Mouse (Mus musculus) midbrain, embryonic 15.5 days (tissue): ENCODE measurements at regions not wholly inside any gene's neighbourhood (a gene's known extent, or its start where the extent isn't known, plus 50 kb on each side); places are given as distances from the start of the nearest gene placed in this dataset.
A peak's percentile ranks its signal among the peaks of the same experiment; 100 is the strongest.
"Not testable (repeated sequence)": the region's sequence is repeated elsewhere in the genome, so short reads cannot be mapped to it uniquely, and the experiment has no call there.

Source experiments
- ATAC-seq: fragments of 200-750 bp; cut with Nextera tagmentation; replicated peaks from 2 replicates; pipeline ENCODE4 v1.8.0; 2017; ENCODE audit warnings: moderate TSS enrichment
- H3K27ac ChIP-seq: fragments of 300-500 bp; sonication (generic); 2 replicates; pipeline ENCODE4 v1.5.1; 2015; ENCODE audit warnings: mild to moderate bottlenecking, inconsistent platforms
- H3K27me3 ChIP-seq: fragments of 300-500 bp; sonication (generic); replicated peaks from 2 replicates; pipeline ENCODE4 v1.6.1; 2015; ENCODE audit warnings: inconsistent platforms
- H3K36me3 ChIP-seq: fragments of 300-500 bp; sonication (generic); replicated peaks from 2 replicates; pipeline ENCODE4 v1.6.1; 2015; ENCODE audit warnings: inconsistent platforms
- H3K4me1 ChIP-seq: fragments of 300-500 bp; sonication (generic); 2 replicates; pipeline ENCODE4 v1.6.1; 2015; ENCODE audit warnings: inconsistent platforms
- H3K4me2 ChIP-seq: fragments of 300-500 bp; sonication (generic); 2 replicates; pipeline ENCODE4 v1.6.1; 2015; ENCODE audit warnings: inconsistent platforms, mild to moderate bottlenecking, moderate library complexity
- H3K4me3 ChIP-seq: fragments of 300-500 bp; sonication (generic); 2 replicates; pipeline ENCODE4 v1.5.1; 2015; ENCODE audit warnings: mild to moderate bottlenecking, inconsistent platforms
- H3K9ac ChIP-seq: fragments of 300-500 bp; sonication (generic); 2 replicates; pipeline ENCODE4 v1.6.1; 2015; ENCODE audit warnings: mild to moderate bottlenecking, inconsistent platforms
- H3K9me3 ChIP-seq: fragments of 300-500 bp; sonication (generic); 2 replicates; pipeline ENCODE4 v1.6.1; 2016; ENCODE audit warnings: inconsistent platforms
- whole genome bisulfite sequencing: fragments of 180-500 bp; shearing (Covaris S2); methylation state at CpG from one replicate; pipeline ENCODE4 v1.1.7; 2015; ENCODE audit warnings: mixed read lengths; 5-methylcytosine and 5-hydroxymethylcytosine counted together

DNA sequence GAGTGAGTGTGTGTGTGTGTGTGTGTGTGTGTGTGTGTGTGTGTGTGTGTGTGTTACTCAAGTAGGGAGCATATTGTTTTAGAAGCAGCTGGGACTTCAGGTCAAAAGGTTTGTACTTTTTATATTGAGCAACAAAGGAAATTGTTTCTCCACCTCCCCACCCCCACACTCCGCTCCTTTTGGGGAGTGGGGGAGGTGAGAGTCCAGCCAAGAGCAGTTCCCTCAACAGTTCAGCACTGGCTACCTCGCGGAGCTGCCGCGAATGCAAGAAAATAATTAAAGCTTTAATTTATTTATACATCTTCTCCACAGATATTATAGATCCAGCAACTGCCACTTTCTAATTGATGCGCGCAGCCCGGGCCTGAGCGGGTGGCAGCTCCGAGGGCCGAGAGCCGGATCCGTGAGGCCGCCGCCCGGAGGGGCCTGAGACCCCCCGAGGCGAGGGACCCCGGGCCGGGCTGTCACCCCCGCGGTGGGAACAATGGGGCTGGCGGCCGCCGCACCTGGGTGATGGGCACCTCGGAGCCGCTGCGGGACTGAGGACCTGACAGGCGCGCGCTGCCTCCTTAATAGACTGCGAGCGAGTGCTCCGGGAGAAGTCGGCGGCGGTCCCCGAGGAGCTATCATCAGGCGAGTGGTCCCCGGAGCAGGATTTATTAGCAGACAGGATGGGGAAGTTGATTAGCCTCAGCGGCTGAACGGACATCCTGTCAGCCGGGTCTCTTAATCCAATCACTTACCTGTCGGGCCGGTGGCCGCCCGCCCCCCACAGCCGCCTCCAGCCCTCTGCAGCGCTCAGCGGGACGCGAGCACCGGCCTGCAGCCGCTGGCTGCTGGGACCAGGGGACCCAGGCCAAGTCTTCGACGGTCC lies 124.4 kb downstream of the Melk start:
- peak overlapping the region; percentile 64 for H3K4me3 ChIP-seq
- no peaks in the 10 kb centered on the region for H3K9me3 ChIP-seq
- no peaks in the 10 kb centered on the region for H3K36me3 ChIP-seq
- ATAC-seq, result peak; percentile 62; the same call in 1 of the 2 replicates
- H3K4me1 ChIP-seq, result peaks cover 13% of the 10 kb centered on the region
- H3K27me3 ChIP-seq, result peaks cover 12% of the 10 kb centered on the region
- under 1% methylated on average over 56 of the region's 56 CpGs for WGBS
- H3K9ac ChIP-seq, result peak overlapping the region; percentile 58
- H3K4me2 ChIP-seq, result peak overlapping the region; percentile 99
- peak overlapping the region; percentile 34; the same call in 1 of the 2 replicates for H3K27ac ChIP-seq

DNA sequence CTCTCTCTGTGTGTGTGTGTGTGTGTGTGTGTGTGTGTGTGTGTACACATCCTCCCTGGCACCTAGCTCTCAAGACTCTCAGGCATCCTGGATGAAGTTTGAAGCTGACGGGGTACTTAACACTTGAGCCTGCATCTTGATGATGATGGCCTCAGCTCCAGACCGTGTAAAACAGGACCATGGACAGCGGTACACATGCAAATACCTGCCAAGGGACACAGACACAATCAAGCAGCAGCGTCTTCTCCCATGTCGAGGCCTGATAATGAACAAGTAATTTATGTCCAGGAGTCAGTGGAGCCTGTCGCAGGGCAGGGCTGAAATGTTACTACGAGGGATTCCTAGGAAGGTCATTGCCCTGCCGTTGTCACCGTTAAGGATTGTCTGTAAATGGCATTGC lies 133.9 kb downstream of the Melk start:
- H3K4me2 ChIP-seq, result no peak overlapping the region
- no peak overlapping the region for H3K4me3 ChIP-seq
- no peaks in the 10 kb centered on the region for H3K9me3 ChIP-seq
- H3K27ac ChIP-seq, result no peak overlapping the region
- ATAC-seq, result no peak
- no peaks in the 10 kb centered on the region for H3K27me3 ChIP-seq
- no peaks in the 10 kb centered on the region for H3K4me1 ChIP-seq
- H3K9ac ChIP-seq, result no peak overlapping the region
- 34% methylated on average over 9 of the region's 9 CpGs for WGBS
- no peaks in the 10 kb centered on the region for H3K36me3 ChIP-seq

DNA sequence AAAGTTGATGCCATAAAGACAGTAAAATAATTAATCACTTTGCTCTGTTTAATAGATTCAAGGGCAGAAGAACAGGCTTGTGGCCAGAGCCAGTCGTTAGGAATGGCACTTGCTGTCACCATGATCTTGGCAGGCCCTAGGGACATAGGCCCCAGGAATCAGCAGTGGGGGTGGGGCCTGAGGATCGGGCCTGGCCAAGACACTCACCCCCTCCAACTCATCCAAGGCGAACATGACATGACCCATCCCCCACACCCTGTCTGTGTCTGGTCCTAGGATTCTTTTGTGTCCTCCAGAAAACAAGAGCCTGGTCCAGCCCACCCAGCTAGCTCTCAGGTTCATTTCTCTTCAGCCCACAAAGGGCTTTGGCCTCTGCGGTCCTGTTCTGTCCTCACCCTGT lies 144.8 kb downstream of the Melk start:
- H3K4me2 ChIP-seq, result no peak overlapping the region
- no peak overlapping the region for H3K9ac ChIP-seq
- H3K4me3 ChIP-seq, result no peak overlapping the region
- H3K4me1 ChIP-seq, result 0 out of 2 replicates have a peak, but pooled peaks cover 4% of the 10 kb centered on the region
- no peaks in the 10 kb centered on the region for H3K36me3 ChIP-seq
- no peaks in the 10 kb centered on the region for H3K9me3 ChIP-seq
- H3K27me3 ChIP-seq, result no peaks in the 10 kb centered on the region
- no peak for ATAC-seq
- H3K27ac ChIP-seq, result no peak overlapping the region
- WGBS, result 22% methylated on average over 4 of the region's 4 CpGs

DNA sequence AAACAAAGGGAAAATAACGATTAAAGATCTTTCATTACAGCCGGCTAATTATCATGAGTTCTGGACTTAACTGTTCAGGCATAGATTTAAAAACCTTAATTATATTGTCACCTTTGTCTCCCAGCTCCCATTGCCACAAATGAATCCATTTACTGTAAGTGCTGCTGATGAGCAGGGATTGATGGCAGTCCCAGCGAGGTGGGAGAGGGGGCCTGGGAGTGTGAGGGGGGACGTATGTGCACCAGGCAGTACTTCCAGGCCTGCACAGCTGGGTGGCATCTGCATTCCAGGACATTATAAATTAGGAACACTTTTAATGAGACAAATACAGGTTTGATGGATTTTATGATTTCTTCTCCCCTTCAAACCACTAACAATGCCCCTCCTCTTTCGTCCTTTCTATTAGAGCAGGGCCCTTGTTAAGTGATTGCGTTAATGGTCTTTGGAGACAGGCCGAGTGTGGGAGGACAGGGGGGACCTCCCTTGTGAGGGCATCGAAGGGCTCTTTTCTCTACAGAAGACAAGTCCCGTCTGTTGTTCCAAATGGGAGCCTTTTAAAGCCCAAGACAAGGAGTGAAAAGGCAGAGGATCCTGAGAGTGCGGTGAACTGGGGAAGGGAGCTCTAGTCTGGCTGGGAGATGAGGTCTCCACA lies 150.3 kb downstream of the Melk start:
- H3K4me1 ChIP-seq, result no peaks in the 10 kb centered on the region
- H3K4me2 ChIP-seq, result no peak overlapping the region
- WGBS, result 46% methylated on average over 10 of the region's 10 CpGs
- H3K36me3 ChIP-seq, result no peaks in the 10 kb centered on the region
- H3K27me3 ChIP-seq, result no peaks in the 10 kb centered on the region
- H3K27ac ChIP-seq, result no peak overlapping the region
- H3K9me3 ChIP-seq, result no peaks in the 10 kb centered on the region
- no peak overlapping the region for H3K4me3 ChIP-seq
- no peak overlapping the region for H3K9ac ChIP-seq
- no peak for ATAC-seq

DNA sequence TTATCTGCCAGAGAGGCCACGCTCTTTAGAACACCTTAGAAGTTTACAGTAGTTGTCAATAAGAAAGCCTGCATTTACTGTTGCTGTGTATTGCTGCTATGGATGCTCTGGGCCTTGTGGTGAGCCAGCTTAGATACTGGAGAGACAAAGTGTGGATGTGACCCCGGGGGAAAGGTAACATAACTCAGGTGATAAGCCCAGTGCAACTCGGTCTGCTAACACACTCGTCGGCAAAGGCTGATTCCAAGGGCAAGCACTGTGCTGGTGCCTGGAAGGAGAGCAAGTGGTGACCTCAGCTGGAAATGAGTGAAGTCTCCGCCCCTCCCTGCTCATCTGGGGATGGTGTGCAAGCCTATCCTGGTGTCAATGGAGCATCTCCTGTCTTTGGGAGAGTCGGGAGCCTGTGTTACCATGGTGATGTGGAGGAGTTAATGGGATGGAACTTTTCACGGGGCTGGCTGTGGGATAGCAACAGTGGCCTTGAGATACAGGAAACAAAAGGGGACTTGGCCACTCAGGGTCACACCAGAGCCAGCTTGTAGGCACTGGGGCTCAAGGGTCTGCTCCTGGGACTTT lies 151.5 kb downstream of the Melk start:
- H3K9ac ChIP-seq, result no peak overlapping the region
- H3K4me3 ChIP-seq, result no peak overlapping the region
- H3K4me2 ChIP-seq, result no peak overlapping the region
- no peaks in the 10 kb centered on the region for H3K9me3 ChIP-seq
- no peaks in the 10 kb centered on the region for H3K27me3 ChIP-seq
- no peaks in the 10 kb centered on the region for H3K4me1 ChIP-seq
- 48% methylated on average over 8 of the region's 8 CpGs for WGBS
- H3K27ac ChIP-seq, result no peak overlapping the region
- peak; percentile 45; the same call in 1 of the 2 replicates for ATAC-seq
- no peaks in the 10 kb centered on the region for H3K36me3 ChIP-seq

DNA sequence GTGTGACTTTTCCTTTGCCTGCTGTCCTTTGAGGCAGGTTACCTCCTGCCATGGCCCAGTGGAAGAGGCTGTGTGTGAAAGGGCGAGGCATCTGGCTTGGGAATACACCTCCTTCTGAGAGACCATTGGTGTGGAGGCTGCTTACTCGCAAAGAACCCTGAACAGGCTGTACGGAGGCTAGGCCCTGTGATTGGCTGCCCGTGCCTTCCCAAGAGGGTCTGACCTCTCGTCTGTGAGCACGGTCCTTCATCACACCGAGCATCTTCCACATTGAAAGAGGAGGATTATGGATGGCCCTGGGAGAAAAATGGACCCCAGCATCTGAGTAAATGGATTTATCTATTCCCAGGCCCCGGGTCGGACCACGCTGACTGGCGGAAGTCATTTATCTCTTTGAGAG lies 152.9 kb downstream of the Melk start:
- Histone ChIP-seq H3K27ac (no peak overlapping the region), H3K4me2 (no peak overlapping the region), H3K4me3 (no peak overlapping the region), H3K27me3 (no peaks in the 10 kb centered on the region), H3K9ac (no peak overlapping the region), H3K4me1 (no peaks in the 10 kb centered on the region), H3K9me3 (no peaks in the 10 kb centered on the region), H3K36me3 (no peaks in the 10 kb centered on the region)
- ATAC-seq, result no peak
- 81% methylated on average over 11 of the region's 11 CpGs for WGBS

DNA sequence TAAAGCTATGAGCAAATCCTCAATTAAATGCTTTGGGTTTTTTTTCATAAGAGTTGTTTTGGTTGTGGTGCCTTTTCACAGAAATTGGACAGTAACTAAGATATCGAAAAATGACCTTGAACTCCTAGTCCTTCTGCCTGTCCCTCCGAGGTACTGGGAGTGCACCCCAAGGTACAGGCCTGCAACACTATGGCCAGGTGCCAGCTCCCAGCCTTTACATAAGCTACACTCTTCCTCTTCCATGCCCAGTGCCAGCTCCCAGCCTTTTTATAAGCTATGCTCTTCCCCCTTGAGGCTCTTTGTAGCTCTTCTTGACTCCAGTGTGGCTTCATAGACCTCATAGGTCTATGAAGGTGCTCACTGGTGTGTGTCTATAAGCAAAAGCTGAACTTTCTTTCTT lies 155.2 kb downstream of the Melk start:
- 90% methylated on average over 2 of the region's 2 CpGs for WGBS

DNA sequence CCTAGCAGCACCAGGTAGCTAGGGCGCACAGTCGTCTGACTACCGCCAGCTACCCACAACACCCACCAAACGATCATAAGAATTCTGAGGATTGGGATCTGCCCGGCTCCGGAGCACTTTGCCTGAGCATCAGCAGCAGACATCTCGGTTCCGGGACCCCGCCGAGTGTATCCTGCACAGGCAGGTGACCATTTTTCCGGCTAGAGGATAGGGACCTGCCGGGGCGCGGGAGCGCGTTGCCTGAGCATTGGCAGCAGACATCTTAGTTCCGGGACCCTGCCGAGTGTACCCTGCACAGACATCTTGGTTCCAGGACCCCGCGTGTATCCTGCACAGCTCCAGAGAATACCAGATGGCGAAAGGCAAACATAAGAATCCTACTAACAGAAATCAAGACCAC lies 172.8 kb downstream of the Melk start:
- not testable (repeated sequence) for ATAC-seq, H3K4me3 ChIP-seq, H3K4me2 ChIP-seq, H3K27ac ChIP-seq, H3K36me3 ChIP-seq, H3K27me3 ChIP-seq, H3K9ac ChIP-seq, H3K9me3 ChIP-seq, H3K4me1 ChIP-seq
- 92% methylated on average over 21 of the region's 21 CpGs for WGBS

More for the DNA sequence above, 155.2 kb downstream of the Melk start:
- no peak overlapping the region for H3K9ac ChIP-seq
- H3K9me3 ChIP-seq, result no peaks in the 10 kb centered on the region
- H3K36me3 ChIP-seq, result no peaks in the 10 kb centered on the region
- H3K4me1 ChIP-seq, result no peaks in the 10 kb centered on the region
- ATAC-seq, result no peak
- H3K4me2 ChIP-seq, result no peak overlapping the region
- no peaks in the 10 kb centered on the region for H3K27me3 ChIP-seq
- H3K27ac ChIP-seq, result no peak overlapping the region
- no peak overlapping the region for H3K4me3 ChIP-seq
